Mouse (Mus musculus) gastrocnemius, adult 18-20 months (tissue): Measurements from ENCODE around the gene Dnajb12. TPM values are rescaled to one million over a fixed set of nuclear protein-coding genes. Genes with fewer than 3 reads are reported as not detected.
A peak's percentile ranks its signal among the peaks of the same experiment; 100 is the strongest.
"Not testable (repeated sequence)": the region's sequence is repeated elsewhere in the genome, so short reads cannot be mapped to it uniquely, and the experiment has no call there.

Experiments used
- DNase-seq: peaks from one replicate; pipeline ENCODE4 v3.0.0; 2021; ENCODE audit warnings: low spot score
- total RNA-seq, 2 experiments: library from RNA; stranded (reverse); gene quantifications; 2 replicates each; pipeline ENCODE4 v1.2.3; 2021

The Dnajb12 gene
- total RNA-seq, 2 experiments from 2014 or later, result 73.4 to 80.1 TPM

DNA sequence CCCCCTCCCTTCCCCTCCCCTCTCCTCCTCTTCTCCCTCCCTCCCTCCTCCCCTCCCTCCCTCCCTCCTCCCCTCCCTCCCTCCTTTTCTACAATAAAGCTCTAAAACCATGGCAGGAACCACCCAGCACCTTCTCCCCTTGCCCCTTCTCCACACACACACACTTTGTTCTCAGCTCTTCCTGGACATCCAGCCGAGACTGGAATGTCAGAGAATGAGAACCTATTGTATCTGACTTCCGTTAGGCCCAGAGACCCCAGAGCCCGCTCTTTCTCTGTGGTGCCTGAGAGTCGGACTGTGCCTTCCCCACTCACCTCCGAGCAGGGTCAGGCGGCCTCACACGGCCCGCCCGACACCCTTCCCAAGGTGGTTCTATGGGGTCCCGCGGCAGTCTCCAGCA, 11.1 kb upstream of the Dnajb12 start:
- DNase-seq, result no peak

DNA sequence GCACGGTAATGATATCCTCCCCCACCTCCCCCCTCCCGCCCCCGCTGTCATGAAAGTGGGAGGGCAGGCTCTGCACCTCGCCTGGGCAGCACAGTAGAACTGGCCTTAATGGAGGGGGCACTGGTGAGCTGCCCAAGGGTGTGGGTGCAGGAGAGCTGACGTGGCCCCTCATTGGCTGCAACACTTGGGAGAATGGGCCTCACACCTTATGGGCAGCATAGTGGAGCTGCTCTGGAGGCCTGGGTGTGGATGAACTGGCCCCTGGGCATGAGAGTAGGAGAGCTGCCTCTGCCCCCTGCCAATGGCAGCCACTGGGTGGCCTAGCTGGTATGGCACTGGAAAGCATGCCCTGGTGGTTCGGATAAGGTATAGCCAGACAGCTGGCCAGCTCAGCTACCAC, 9.3 kb upstream of the Dnajb12 start:
- no peak for DNase-seq

DNA sequence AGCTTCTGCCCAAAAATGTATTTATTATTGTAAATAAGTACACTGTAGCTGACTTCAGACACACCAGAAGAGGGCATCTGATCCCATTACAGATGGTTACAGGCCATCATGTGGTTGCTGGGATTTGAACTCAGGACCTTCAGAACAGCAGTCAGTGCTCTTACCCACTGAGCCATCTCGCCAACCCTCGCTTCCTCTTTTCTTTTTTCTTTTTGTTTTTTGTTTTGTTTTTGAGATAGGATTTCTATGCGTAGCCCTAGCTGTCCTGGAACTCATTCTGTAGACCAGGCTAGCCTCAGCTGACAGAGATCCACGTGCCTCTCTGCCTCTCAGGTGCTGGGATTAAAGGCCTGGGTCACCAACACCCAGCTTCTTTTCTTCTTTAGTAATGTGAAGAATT, 6.7 kb upstream of the Dnajb12 start:
- not testable (repeated sequence) for DNase-seq

DNA sequence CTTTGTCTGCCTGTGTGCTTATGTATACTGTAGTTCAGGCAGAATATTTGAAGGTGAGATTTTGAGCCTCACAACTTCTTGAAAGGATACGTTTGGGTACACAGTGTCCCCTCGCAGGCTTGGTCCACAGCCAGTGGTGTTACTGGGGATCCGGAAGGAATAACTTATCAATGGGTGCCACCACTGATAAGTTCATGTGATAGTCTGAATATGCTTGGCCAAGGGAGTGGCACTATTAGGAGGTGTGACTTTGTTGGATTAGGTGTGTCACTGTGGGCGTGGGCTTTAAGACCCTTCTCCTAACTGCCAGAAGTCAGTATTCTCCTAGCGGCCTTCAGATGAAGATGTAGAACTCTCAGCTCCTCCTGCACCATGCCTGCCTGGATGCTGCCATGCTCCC, 6.2 kb upstream of the Dnajb12 start:
- no peak for DNase-seq

DNA sequence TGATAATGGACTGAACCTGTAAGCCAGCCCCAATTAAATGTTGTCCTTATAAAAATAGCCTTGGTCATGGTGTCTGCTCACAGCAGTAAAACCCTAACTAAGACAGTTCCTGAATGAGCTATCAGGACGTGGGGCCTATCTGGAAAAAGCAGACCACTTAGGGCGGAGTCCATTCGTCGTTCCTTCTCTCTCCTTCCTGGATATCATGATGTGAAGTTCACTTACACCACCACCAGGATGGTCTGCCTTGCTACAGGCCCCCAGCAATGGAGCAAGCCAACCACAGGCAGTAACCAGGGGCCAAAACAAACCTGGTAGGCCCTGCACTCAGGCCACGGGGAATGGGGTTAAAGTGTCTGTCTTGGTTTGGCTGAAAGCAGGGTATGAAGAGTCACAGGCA, 5.7 kb upstream of the Dnajb12 start:
- DNase-seq, result no peak

DNA sequence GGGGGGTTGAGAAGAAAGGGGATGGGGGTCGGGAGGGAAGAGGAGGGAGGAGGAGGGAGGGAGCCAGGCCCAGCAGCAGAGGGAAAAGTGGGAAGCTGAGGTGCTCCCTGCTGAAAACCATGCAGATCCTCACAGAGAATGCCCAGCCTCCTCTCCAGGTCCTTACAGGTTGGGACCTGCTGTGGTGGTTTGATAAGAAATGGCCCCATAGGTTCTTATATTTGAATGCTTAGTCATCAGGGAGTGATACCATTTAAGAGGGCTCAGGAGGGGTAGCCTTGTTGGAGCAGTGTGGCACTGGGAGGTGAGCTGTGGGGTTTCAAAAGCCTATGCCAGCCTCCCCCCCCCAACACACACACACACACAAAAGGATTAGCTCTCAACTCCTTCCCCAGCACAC, 4.0 kb upstream of the Dnajb12 start:
- no peak for DNase-seq

DNA sequence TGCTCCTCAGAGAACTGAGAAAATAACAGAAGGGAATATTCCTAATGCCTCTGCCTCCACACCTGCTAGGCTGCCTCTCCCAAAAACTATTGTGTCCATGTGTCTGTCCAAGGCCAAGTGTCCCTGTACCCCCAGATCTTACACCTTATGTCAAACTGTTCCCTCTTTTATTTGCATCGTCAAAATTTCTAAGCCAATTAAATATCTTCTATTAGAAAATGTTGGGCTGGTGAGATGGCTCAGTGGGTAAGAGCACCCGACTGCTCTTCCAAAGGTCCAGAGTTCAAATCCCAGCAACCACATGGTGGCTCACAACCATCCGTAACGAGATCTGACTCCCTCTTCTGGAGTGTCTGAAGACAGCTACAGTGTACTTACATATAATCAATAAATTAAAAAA, 2.7 kb upstream of the Dnajb12 start:
- DNase-seq, result not testable (repeated sequence)

DNA sequence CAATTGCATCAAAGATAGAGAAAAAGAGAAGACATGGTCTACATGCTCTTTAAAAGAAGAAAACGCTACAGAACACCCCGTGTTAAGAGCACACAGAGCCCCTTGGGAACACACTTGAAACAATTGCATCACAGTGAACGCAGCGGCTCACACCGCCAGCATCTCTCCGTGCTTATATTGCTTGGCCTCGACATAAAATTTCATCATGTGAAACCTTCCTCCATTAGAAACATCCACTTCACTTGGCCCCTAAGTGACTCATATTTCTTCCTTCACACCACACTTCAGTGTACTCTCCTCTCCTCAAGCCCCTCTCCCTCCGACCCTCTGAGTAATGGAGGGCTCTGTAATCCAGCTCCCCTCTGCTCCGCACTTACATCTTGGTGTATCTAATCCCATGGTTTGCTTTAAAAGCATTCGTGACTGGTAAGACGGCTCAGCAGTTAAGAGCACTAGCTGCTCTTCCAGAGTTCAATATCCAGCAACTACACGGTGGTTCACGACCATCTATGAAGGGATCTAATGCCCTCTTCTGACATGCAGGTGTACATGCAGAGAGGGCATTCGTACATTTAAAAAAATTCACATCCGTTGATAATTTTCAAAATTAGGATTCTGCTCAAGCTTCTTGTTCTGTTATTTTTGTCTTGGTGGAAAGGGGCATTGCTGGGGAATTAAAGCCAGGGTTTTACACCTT, 1.8 kb upstream of the Dnajb12 start:
- DNase-seq, result no peak

DNA sequence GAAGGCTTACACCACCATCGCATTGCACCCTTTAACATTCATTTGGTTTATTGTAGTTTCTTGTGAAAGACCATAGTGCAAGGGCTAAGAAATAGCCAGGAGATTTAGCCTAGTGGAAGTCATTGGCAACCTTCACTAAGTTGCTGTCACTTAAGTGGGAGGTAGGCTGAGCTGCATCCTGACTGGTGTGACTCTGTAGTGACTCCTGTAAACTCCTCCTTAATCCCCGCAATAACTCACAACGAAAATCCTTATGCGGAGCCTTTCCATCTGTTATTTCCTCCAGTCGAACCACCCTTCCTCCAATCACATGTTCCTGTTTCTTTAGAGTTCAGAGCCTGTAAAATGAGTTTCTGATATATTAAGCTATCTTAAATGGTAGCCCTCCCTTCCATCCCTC, 533 bp upstream of the Dnajb12 start:
- no peak for DNase-seq

DNA sequence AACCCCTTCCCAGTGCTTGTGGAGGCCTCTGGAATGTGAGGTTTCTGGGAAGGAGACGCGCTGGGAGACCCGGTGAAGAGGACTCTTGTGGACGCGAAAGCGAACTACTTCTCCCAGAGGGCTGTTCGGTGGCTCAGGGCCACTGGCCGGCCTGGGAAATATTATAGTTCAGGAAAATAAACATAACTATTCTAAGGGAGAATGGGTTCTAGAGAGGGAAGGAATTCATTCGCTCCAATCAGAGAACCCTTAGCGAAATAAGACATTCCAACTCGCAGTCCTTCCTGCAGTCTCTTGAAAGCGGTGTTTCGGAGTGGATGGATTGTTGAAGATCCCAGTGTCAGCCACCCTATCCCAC, 652 bp downstream of the Dnajb12 start:
- no peak for DNase-seq

DNA sequence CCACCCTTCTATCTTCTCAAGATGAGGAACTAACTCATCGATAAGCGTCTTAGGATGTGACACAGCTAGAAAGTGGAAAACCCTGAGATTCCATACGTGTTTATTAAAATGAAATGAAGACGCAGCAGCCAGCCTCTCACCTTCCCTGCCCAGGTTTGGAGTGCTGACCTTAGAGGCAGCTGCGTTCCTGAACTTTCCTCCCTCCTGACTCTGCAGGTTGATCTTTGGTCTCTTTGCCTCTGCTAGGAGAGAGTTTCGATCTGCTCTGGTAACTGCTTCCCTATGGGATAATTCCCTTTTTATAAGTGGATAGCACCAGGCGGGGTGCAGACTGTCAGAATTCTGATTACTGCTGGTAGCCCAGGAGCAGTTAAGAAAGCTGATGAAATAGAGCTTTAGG, 1.5 kb downstream of the Dnajb12 start:
- DNase-seq, result no peak

DNA sequence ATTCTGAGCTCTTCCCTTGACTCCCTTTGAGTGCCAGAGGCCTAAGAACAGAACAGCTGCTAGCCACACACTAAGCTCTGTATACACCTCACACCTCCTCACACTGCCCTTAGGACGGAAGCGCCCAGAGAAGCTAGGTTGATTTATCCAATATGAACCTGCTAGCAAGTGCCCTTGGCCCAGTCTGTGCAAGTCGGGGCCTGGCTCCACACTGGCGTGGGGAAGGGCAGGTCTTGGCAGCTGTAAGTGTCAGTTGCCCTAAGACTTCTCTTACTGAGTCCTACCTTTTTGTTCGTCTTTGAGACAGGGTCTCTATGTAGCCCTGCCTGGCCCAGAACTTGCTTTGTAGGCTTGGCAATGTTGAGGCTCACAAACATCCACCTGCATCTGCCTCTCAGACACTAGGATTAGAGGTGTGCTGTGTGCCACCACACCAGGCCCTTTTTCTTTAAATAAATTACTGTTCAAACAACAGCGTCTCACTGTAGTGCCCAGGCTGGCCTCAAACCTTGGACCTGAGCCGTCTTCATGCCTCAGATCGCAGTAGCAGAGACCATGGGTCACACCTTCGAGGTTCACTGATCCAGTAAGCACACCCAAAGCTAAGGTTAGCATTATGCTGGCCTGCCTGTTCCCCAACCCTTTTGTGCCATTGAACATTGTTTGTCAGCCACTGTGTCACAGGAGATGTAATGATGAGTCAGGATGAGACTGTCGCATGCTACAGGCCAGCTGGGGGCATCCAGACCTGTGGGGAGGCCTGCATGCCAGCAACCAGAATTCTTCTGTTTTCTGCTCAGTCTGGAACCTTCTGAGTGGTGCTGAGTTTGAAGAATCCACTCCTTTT, 5.2 kb downstream of the Dnajb12 start:
- DNase-seq, result no peak

DNA sequence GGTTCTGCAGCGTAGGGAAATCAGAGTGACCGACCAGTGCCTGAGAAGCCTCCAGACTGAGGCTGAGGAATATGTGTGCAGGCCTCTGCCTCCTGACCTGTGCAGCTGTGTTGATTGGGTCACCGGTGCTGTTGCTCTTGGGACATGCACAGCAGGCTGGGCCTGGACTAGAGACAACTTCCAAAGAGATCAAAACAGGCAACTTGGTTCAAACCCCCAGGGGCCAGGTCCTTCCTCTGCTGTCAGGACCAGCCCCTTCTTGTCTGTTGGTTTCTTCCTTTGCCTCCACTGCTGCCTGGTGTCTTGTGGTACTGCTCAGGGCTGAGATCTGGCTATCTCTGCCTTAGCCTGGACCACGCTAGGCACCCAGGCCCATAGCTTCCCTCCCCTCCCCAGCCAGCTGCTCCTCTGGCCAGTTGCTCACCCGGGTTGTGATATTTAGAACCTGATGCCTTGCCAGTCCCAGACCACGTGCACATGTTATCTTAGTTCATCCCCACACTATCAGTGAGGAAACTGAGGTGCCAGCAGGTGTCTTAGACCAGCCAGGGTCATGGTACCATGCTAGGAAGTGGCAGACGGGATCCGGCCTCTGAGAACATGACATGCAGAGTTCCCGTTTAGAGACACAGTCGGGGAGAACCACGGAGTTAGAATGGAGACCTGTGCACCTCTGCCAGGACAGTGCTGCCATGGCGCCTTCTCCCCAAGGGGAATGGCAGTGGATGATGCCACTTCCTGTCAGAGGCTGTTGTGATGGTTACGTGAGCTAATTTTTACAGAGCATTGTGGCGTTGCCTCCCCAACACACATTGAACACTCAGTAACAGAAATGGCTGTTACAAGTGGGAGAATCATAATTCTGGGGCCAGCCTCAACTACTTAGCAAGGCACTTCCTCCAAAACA, 6.1 kb downstream of the Dnajb12 start:
- DNase-seq, result no peak

DNA sequence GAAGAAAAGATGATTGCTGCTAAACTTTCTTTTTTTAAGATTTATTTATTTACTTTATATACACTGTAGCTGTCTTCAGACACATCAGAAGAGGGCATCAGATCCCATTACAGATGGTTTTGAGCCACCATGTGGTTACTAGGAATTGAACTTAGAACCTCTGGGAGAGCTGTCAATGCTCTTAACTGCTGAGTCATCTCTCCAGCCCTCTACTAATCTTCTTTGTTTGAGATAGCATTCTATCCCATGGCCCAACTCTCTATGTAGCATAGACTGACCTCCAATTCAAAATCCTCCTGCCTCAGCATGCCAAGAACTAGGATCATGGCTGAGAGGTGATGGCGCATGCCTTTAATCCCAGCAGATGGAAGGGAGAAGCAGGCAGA, 6.7 kb downstream of the Dnajb12 start:
- DNase-seq, result no peak

DNA sequence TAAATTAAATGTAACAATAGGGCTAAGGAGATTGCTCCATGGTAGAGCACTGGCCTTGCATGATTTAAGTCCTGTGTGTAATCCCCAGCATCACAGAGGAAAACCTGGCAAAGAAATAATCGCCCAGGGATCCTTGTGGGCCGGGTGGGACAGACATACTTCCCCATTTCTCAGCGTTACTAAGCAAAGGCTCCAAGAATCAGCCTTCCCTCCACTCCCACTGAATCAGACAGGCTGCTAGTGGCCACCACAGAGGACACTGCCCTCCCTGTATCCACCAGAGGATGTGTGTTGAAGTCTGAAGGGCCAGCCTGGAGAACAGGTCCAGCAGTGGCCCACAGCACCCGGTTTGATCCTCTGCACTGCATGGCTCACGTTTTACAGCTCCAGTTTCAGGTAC, 8.1 kb downstream of the Dnajb12 start:
- no peak for DNase-seq

DNA sequence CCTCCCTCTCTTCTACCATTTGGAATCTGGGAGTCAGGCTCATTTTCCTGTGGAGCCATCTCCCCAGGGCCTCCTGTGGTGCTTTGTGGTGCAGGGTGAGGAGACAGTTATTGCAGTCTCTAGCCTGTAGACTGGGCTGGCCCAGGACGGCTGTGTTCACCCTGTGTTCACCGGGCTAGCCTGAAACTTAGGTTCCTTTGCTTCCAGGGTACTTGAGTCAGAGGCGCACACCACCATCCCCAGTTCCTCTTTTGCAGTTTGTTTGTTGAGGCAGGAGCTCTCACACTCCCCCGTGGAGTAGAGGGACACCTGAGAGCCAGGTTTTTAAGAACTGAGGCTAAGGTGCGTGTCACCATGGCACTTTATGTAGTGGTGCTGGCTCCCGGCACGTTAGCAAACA, 10.0 kb downstream of the Dnajb12 start:
- DNase-seq, result no peak

DNA sequence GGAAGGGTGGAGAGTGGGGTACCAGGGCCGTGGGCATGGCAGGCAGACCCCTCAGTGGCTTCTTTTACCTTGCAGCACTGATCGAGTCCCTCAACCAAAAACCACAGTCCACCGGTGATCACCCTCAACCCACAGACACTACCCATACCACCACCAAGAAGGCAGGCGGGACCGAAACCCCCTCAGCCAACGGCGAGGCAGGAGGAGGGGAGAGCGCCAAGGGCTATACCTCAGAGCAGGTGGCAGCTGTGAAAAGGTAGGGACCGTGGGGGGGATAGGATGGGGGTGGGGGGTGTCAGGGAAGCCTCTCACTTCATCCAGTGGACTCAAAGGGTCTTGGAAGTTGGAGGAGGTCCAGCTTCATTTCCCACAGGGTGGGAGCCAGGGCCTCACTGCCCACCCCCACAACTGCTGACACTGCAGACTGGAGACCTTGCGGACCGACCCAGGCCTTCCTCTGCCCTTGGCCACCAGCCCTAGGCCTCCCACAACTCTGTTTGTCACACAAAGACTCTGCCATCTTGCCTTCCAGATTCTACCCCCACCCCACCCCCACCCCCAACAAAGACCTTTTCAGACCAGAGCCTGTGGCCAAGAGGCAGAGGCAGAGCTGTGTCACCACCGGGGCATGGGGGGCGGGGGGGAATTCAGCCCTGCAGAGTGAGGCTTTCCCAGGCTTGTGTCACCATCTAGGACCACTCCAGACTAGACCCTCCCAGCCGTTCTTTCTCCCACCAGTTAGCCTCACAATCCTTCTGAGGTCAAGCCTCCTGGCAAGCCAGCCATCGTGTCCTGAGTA, 10.8 kb downstream of the Dnajb12 start:
- no peak for DNase-seq

DNA sequence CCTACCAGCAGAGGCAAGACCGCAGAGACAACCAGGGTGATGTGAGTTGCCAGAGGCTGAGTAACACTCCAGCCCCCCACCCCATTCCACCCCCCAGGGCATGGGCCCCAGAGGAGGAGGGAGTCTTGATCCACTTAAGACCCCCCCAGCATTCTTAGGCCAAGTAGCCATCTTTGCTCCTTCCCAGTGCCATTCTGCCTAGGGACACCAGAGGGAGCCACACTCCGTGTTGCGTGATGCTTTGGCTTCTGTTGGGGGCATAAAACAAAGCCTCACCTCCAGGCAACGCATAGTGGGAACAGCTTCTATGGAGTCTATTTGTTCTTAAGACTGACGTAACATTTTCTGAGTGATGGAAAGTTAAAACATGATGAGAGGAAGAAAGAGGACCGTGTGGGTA, 13.6 kb downstream of the Dnajb12 start:
- DNase-seq, result peak; percentile 64

DNA sequence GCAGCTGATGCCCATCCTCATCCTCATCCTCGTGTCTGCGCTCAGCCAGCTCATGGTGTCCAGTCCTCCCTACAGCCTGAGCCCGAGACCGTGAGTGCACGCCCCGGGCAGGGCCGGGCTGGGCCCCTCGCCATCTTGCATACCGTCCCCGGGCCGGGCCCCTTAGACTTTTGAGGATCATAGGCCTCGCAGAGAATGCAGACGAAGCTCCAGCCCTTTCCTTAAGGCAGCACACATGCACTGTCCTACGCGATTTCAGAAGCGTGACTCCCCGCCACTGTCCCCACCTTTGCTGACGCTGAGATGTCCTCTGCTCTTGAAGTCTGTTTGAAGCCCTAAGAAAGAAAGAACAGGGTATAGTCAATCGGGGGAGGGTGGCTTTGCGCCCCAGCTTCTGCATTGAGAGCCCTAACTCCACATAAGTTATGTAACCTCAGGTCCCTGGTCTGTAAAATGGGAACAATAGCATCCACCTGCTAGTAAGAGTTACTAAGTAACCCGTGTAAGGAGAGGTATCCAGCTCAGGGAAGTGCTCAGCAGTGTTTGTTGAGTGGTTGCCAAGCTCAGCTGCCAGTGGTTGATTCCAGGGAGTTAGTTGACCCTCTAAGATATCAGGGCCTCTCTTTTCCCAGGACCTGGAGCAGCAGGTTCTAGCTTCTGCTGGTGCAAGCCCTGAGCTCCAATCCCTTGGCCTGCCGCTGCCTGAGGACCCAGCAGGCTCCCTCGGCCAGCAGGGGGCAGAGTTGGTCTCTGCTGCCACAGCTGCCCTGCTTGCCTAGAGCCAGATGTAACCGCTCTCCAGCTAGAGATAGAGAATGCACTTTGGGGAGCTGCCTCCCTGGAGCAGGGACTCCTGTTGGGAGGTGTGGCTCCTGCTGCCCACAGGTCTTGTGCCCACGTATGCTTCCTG, 15.2 kb downstream of the Dnajb12 start:
- DNase-seq, result peak; percentile 86

DNA sequence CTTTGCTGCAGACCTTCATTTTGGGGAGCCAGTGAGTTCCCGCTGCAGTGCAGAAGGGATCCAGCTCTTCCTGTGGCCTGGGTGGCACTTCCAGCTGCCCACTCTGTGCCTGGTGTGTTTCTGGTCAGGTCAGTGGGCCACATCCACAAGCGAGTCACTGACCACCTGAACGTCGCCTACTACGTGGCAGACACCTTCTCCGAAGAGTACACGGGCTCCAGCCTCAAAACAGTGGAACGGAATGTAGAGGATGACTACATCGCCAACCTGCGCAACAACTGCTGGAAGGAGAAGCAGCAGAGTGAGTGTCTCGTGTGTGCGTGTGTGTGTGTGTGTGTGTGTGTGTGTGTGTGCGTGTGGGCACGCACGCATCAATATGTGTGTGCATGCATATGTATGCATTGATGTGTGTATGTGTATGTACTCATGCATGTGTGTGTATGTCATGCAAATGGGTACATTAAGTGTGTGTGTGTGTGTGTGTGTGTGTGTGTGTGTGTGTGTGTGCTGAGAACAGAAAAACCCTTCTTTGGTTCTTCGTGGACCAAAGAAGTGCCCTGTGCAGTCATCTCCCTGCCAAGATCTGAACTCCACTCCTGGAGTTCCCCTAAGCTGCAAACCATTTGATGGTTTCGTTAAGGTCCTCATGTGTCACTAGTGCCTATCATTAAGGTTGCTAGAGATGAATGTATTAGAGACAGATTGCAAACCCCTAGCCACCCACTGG, 16.3 kb downstream of the Dnajb12 start:
- DNase-seq, result no peak
